Mouse (Mus musculus) neural tube, embryonic 14.5 days (tissue): ENCODE data around the gene Safb. TPM values are rescaled to one million over a fixed set of nuclear protein-coding genes. Genes with fewer than 3 reads are reported as not detected.

Experiments
- ATAC-seq: fragments of 200-750 bp; cut with Nextera tagmentation; 2 replicates; pipeline ENCODE4 v1.8.0; 2017; ENCODE audit warnings: low read depth, mild to moderate bottlenecking, moderate TSS enrichment, moderate library complexity
- H3K27ac ChIP-seq: fragments of 300-500 bp; sonication (generic); 2 replicates; pipeline ENCODE4 v1.5.1; 2014; ENCODE audit warnings: low read depth, mild to moderate bottlenecking, control low read depth, low read length, moderate library complexity, mixed read lengths
- H3K27me3 ChIP-seq: fragments of 300-500 bp; sonication (generic); 2 replicates; pipeline ENCODE4 v1.6.1; 2014; ENCODE audit warnings: low read length; ENCODE audit not compliant: control insufficient read depth, insufficient read depth
- H3K36me3 ChIP-seq: fragments of 300-500 bp; sonication (generic); 2 replicates; pipeline ENCODE4 v1.6.1; 2014; ENCODE audit warnings: low read length, mixed read lengths; ENCODE audit not compliant: control insufficient read depth, insufficient read depth
- H3K4me1 ChIP-seq: fragments of 300-500 bp; sonication (generic); 2 replicates; pipeline ENCODE4 v1.6.1; 2014; ENCODE audit warnings: low read length; ENCODE audit not compliant: control insufficient read depth, insufficient read depth
- H3K4me2 ChIP-seq: fragments of 300-500 bp; sonication (generic); 2 replicates; pipeline ENCODE4 v1.6.1; 2014; ENCODE audit warnings: mild to moderate bottlenecking, low read depth, low read length, control low read depth
- H3K4me3 ChIP-seq: fragments of 300-500 bp; sonication (generic); 2 replicates; pipeline ENCODE4 v1.5.1; 2014; ENCODE audit warnings: low read depth, low read length, control low read depth, mixed read lengths
- H3K9ac ChIP-seq: fragments of 300-500 bp; sonication (generic); replicated peaks from 2 replicates; pipeline ENCODE4 v1.6.1; 2014; ENCODE audit warnings: low read depth, mild to moderate bottlenecking, control low read depth, low read length, mixed read lengths
- H3K9me3 ChIP-seq: fragments of 300-500 bp; sonication (generic); 2 replicates; pipeline ENCODE4 v1.6.1; 2016; ENCODE audit warnings: low read length; ENCODE audit not compliant: control insufficient read depth
- WGBS: fragments of 180-500 bp; shearing (Covaris S2); extraction: QIAGEN DNeasy Blood & Tissue Kit; methylation state at CpG from one replicate; pipeline ENCODE4 v1.1.7; 2014; 5-methylcytosine and 5-hydroxymethylcytosine counted together
- polyA plus RNA-seq: library from polyadenylated mRNA; unstranded; fragments of >200 nt; fragmentation: Nextera tagmentation; extraction: Ambion mirVana; gene quantifications from 2 replicates; pipeline ENCODE4 v1.2.1, GENCODE M21; 2014

Safb gene
- polyA plus RNA-seq, 1 experiment from 2014 or later, result 80.9 TPM

GRCm38 (mm10) chr17:56554122-56554551 is 30.5 kb upstream of the Safb start, which contains the start of gene Gm20219:
Gene Gm20219, minus strand, starts transcription at chr17:56554387.
- Histone ChIP-seq H3K27ac (no peak within 1 kb of the TSS), H3K4me1 (peaks cover 7% of the 10 kb centered on the region; the same call in 1 of the 2 replicates), H3K4me2 (no peak within 1 kb of the TSS), H3K9ac (no peak within 1 kb of the TSS), H3K9me3 (no peaks in the 10 kb centered on the region), H3K36me3 (no peaks in the 10 kb centered on the region), H3K27me3 (no peaks in the 10 kb centered on the region), H3K4me3 (no peak within 1 kb of the TSS)
- ATAC-seq, result no peak
- WGBS, result 80% methylated on average over 20 of the region's 20 CpGs

- H3K9me3 ChIP-seq, result no peaks in the 10 kb centered on the region
- H3K4me2 ChIP-seq, result no peak overlapping the region
- ATAC-seq, result peak; percentile 66
- no peak overlapping the region for H3K9ac ChIP-seq
- H3K4me1 ChIP-seq, result no peaks in the 10 kb centered on the region
- peaks cover 26% of the 10 kb centered on the region for H3K36me3 ChIP-seq
- 19% methylated on average over 3 of the region's 3 CpGs for WGBS
- no peak overlapping the region for H3K4me3 ChIP-seq
- no peak overlapping the region for H3K27ac ChIP-seq
- no peaks in the 10 kb centered on the region for H3K27me3 ChIP-seq
Observed at GRCm38 (mm10) chr17:56558448-56558847, 26.2 kb upstream of the Safb start.

DNA sequence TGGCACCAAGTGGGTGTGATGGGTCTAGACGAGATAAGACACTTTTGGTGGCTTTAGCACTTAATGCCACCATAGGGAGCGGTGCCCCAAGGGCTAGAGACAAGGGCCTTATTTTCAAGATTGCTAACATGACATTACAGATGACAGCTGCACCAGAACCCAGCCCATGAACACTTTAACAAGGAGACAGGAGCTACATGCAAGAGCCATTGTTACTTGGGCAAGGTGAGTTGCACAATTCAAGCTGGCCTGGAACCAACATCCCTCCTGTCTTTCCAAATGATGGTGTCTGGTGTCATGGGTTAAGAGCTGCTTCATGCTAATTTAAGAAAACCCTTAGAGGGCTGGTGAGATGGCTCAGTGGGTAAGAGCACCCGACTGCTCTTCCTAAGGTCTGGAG is 25.2 kb upstream of the Safb start:
- H3K9me3 ChIP-seq, result no peaks in the 10 kb centered on the region
- ATAC-seq, result no peak
- H3K4me3 ChIP-seq, result no peak overlapping the region
- 82% methylated on average over 3 of the region's 3 CpGs for WGBS
- H3K9ac ChIP-seq, result no peak overlapping the region
- H3K4me2 ChIP-seq, result no peak overlapping the region
- H3K36me3 ChIP-seq, result peaks cover 35% of the 10 kb centered on the region
- no peaks in the 10 kb centered on the region for H3K4me1 ChIP-seq
- no peaks in the 10 kb centered on the region for H3K27me3 ChIP-seq
- H3K27ac ChIP-seq, result no peak overlapping the region

DNA sequence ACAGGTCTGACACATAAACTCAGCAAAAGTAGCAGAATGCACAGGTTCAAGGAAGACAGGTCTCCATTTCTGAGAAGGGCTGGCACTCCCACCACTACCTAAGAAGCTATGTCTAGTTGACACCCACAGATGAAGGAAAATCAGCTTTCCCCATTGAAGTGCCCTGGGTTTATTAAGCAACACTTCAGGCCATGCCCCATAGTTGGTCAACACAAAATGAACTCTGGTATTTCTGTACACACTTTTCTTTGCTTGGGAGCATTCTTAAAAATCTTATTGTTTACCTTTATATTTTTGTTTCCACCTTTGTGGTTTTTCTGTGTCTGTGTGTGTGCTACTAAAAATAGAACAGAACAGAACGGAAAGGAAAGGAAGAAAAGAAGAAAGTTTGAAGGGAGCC is 24.5 kb upstream of the Safb start:
- H3K27ac ChIP-seq, result no peak overlapping the region
- H3K9me3 ChIP-seq, result no peaks in the 10 kb centered on the region

GRCm38 (mm10) chr17:56561866-56562265 is 22.8 kb upstream of the Safb start:
- Histone ChIP-seq H3K9ac (no peak overlapping the region), H3K4me3 (no peak overlapping the region), H3K4me2 (no peak overlapping the region), H3K9me3 (no peaks in the 10 kb centered on the region), H3K27me3 (no peaks in the 10 kb centered on the region), H3K4me1 (no peaks in the 10 kb centered on the region), H3K27ac (no peak overlapping the region), H3K36me3 (peaks cover 60% of the 10 kb centered on the region)
- no peak for ATAC-seq
- WGBS, result 94% methylated on average over 2 of the region's 2 CpGs

More for the DNA sequence above, 24.5 kb upstream of the Safb start:
- no peak for ATAC-seq
- Histone ChIP-seq H3K4me3 (no peak overlapping the region), H3K4me2 (no peak overlapping the region), H3K36me3 (peaks cover 43% of the 10 kb centered on the region), H3K9ac (no peak overlapping the region), H3K27me3 (no peaks in the 10 kb centered on the region), H3K4me1 (no peaks in the 10 kb centered on the region)
- WGBS, result 100% methylated on average over 1 of the region's 1 CpGs

DNA sequence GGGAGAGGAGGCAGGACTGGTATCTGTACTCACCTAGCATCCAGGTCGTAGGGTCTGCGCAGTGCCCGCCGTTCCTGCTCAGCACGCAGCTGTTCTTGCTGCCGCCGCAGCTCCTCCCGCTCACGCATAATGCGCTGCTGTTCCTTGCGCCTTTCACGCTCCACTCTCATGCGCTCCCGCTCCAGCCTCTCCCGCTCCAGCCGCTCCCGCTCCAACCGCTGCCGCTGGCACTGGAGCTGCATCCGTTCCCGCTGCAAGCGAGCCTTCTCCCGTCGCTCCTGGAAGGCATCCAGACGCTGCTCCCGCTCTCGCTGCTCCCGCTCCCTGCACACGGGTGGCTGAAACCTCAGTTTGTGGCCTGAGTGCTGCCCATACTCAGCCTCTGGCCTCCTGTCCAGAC is 18.3 kb upstream of the Safb start:
- Histone ChIP-seq H3K27me3 (no peaks in the 10 kb centered on the region), H3K36me3 (peaks cover 93% of the 10 kb centered on the region), H3K27ac (no peak overlapping the region), H3K4me2 (no peak overlapping the region), H3K9ac (no peak overlapping the region), H3K4me1 (no peaks in the 10 kb centered on the region), H3K4me3 (no peak overlapping the region), H3K9me3 (no peaks in the 10 kb centered on the region)
- ATAC-seq, result no peak
- WGBS, result 94% methylated on average over 29 of the region's 29 CpGs

DNA sequence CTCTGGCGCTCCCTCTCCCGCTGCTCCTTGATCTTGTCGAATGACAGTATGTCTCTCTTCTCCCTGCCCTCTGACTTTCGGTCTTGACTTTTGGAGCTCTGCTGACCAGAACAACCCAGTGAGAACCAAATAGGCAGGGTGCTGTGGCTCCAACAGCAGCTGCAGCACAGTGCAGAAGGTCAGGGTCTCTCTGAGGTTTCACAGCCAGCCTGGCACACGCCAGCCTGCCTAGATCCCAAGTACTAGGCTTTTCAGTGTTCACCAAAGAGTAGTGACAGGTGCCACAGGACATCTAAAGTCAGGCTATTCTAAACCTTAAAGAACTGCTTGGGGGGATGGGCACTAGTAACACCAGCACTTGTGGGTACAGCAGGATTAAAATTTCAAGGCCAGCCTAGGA is 17.7 kb upstream of the Safb start:
- no peaks in the 10 kb centered on the region for H3K27me3 ChIP-seq
- H3K36me3 ChIP-seq, result peaks cover 93% of the 10 kb centered on the region
- no peak overlapping the region for H3K4me2 ChIP-seq
- no peak overlapping the region for H3K4me3 ChIP-seq
- 96% methylated on average over 5 of the region's 5 CpGs for WGBS
- no peak overlapping the region for H3K9ac ChIP-seq
- no peak for ATAC-seq
- no peaks in the 10 kb centered on the region for H3K4me1 ChIP-seq
- no peak overlapping the region for H3K27ac ChIP-seq
- no peaks in the 10 kb centered on the region for H3K9me3 ChIP-seq

DNA sequence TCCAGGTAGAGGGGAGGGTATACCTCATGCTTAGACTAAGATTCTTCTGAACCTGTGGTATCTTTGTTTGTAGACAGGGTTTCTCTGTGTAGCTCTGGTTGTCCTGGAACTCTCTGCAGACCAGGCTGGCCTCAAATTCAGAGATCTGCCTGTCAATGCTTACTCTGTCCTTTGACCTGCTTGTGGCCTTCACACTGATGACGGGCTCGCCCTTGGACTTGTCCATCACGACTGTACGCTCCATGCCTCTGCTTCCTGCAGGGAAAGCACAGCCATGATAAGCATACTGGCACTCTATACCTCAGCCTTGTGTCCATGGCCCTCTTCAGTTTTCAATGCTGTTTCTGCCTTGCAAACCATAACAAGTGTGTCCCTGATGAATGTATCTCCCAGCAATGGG is 17.3 kb upstream of the Safb start:
- Histone ChIP-seq H3K4me3 (no peak overlapping the region), H3K4me2 (no peak overlapping the region), H3K4me1 (no peaks in the 10 kb centered on the region), H3K9me3 (no peaks in the 10 kb centered on the region), H3K27me3 (no peaks in the 10 kb centered on the region), H3K27ac (no peak overlapping the region), H3K36me3 (peaks cover 92% of the 10 kb centered on the region), H3K9ac (no peak overlapping the region)
- WGBS, result 96% methylated on average over 4 of the region's 4 CpGs
- ATAC-seq, result no peak

DNA sequence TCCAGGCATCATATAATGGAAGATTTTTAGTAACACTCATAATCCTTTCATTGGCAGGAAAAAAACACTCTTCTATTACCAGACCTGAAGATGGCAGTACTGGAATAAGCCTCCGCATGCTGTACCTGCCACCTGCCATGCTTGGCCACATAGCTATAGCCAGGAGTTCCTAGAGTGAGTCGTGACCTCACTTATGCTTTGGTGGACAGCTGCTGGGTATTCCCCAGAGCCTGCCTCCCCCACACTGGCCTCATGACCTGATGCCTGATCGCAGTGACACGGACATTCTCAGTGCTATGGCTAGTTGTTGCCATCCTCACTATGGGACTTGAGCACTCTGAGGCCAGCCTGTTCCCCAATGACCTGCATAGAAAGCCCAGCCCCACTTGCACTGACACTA is 14.3 kb upstream of the Safb start:
- Histone ChIP-seq H3K4me3 (no peak overlapping the region), H3K36me3 (peaks cover 85% of the 10 kb centered on the region), H3K27me3 (no peaks in the 10 kb centered on the region), H3K9ac (no peak overlapping the region), H3K4me1 (no peaks in the 10 kb centered on the region), H3K4me2 (no peak overlapping the region), H3K9me3 (no peaks in the 10 kb centered on the region), H3K27ac (no peak overlapping the region)
- ATAC-seq, result no peak
- 97% methylated on average over 4 of the region's 4 CpGs for WGBS

- H3K27ac ChIP-seq, result no peak overlapping the region
- no peak overlapping the region for H3K4me3 ChIP-seq
- H3K9ac ChIP-seq, result no peak overlapping the region
- no peak for ATAC-seq
- 50% methylated on average over 1 of the region's 1 CpGs for WGBS
- H3K9me3 ChIP-seq, result no peaks in the 10 kb centered on the region
- H3K4me1 ChIP-seq, result no peaks in the 10 kb centered on the region
- no peak overlapping the region for H3K4me2 ChIP-seq
- H3K27me3 ChIP-seq, result no peaks in the 10 kb centered on the region
- peaks cover 77% of the 10 kb centered on the region for H3K36me3 ChIP-seq
Observed at GRCm38 (mm10) chr17:56572154-56572553, 12.5 kb upstream of the Safb start.
